Mouse (Mus musculus): ENCODE measurements at regions not wholly inside any gene's neighbourhood (a gene's known extent, or its start where the extent isn't known, plus 50 kb on each side); places are given as distances from the start of the nearest gene placed in this dataset.

GRCm38 (mm10) chr11:64889335-64890020 is 89.4 kb upstream of the Elac2 start:
- 37% methylated on average over 11 of the region's 11 CpGs for WGBS
- Histone ChIP-seq H3K27ac (no peak overlapping the region), H3K4me1 (no peaks in the 10 kb centered on the region), H3K27me3 (peaks cover 44% of the 10 kb centered on the region), H3K36me3 (no peaks in the 10 kb centered on the region), H3K9me3 (no peaks in the 10 kb centered on the region), H3K9ac (no peak overlapping the region), H3K4me2 (replicated peaks) (no peak overlapping the region), H3K4me3 (no peak overlapping the region)
- no peak for ATAC-seq (ENCODE audit: low FRiP score, low read depth)

- no peak for ATAC-seq (ENCODE audit: low FRiP score, low read depth)
- no peak overlapping the region for H3K4me3 ChIP-seq
- 42% methylated on average over 3 of the region's 3 CpGs for WGBS
- peaks cover 54% of the 10 kb centered on the region for H3K27me3 ChIP-seq
- no peaks in the 10 kb centered on the region for H3K4me1 ChIP-seq
- H3K27ac ChIP-seq: no peak overlapping the region
- no peak overlapping the region for H3K9ac ChIP-seq
- no peak overlapping the region for H3K4me2 ChIP-seq (replicated peaks)
- no peaks in the 10 kb centered on the region for H3K36me3 ChIP-seq
- H3K9me3 ChIP-seq: no peaks in the 10 kb centered on the region
Measured at GRCm38 (mm10) chr11:64890776-64891175, 88.1 kb upstream of the Elac2 start.

GRCm38 (mm10) chr11:64895804-64896466 is 82.9 kb upstream of the Elac2 start:
- WGBS: 80% methylated on average over 14 of the region's 14 CpGs
- H3K4me3 ChIP-seq: no peak overlapping the region
- H3K27me3 ChIP-seq: peaks cover 49% of the 10 kb centered on the region
- no peak overlapping the region for H3K27ac ChIP-seq
- H3K4me1 ChIP-seq: peaks cover 23% of the 10 kb centered on the region
- no peak overlapping the region for H3K4me2 ChIP-seq (replicated peaks)
- H3K9ac ChIP-seq: no peak overlapping the region
- no peaks in the 10 kb centered on the region for H3K9me3 ChIP-seq
- no peaks in the 10 kb centered on the region for H3K36me3 ChIP-seq
- ATAC-seq (ENCODE audit: low FRiP score, low read depth): no peak

GRCm38 (mm10) chr11:64898758-64899586 is 79.9 kb upstream of the Elac2 start:
- Histone ChIP-seq H3K9ac (no peak overlapping the region), H3K4me3 (no peak overlapping the region), H3K27ac (0 out of 2 replicates have a peak overlapping the region, but pooled peaks have one; percentile 39), H3K27me3 (peaks cover 71% of the 10 kb centered on the region), H3K4me2 (replicated peaks) (peak overlapping the region; percentile 37), H3K9me3 (no peaks in the 10 kb centered on the region), H3K4me1 (peaks cover 23% of the 10 kb centered on the region), H3K36me3 (no peaks in the 10 kb centered on the region)
- WGBS: 9% methylated on average over 17 of the region's 17 CpGs
- no peak; the same call in 1 of the 2 replicates for ATAC-seq (ENCODE audit: low FRiP score, low read depth)

- H3K9me3 ChIP-seq: no peaks in the 10 kb centered on the region
- no peak overlapping the region for H3K4me3 ChIP-seq
- H3K27ac ChIP-seq: peak overlapping the region; percentile 39; the same call in 1 of the 2 replicates
- peak; percentile 66 for ATAC-seq (ENCODE audit: low FRiP score, low read depth)
- H3K4me2 ChIP-seq (replicated peaks): peak overlapping the region; percentile 37
- peaks cover 73% of the 10 kb centered on the region for H3K27me3 ChIP-seq
- H3K4me1 ChIP-seq: peaks cover 23% of the 10 kb centered on the region
- H3K9ac ChIP-seq: no peak overlapping the region
- 12% methylated on average over 15 of the region's 15 CpGs for WGBS
- no peaks in the 10 kb centered on the region for H3K36me3 ChIP-seq
Measured at GRCm38 (mm10) chr11:64899587-64900278, 79.1 kb upstream of the Elac2 start.

GRCm38 (mm10) chr11:64916783-64917182 is 62.1 kb upstream of the Elac2 start:
- Histone ChIP-seq H3K4me2 (replicated peaks) (no peak overlapping the region), H3K9ac (no peak overlapping the region), H3K4me3 (no peak overlapping the region), H3K27ac (no peak overlapping the region), H3K4me1 (peaks cover 16% of the 10 kb centered on the region), H3K27me3 (peaks cover 31% of the 10 kb centered on the region), H3K9me3 (no peaks in the 10 kb centered on the region), H3K36me3 (no peaks in the 10 kb centered on the region)
- 16% methylated on average over 8 of the region's 8 CpGs for WGBS
- peak; percentile 59 for ATAC-seq (ENCODE audit: low FRiP score, low read depth)

- WGBS: 81% methylated on average over 4 of the region's 4 CpGs
- no peak overlapping the region for H3K9ac ChIP-seq
- no peak overlapping the region for H3K4me3 ChIP-seq
- no peak overlapping the region for H3K4me2 ChIP-seq (replicated peaks)
- H3K36me3 ChIP-seq: no peaks in the 10 kb centered on the region
- H3K4me1 ChIP-seq: peaks cover 21% of the 10 kb centered on the region
- no peaks in the 10 kb centered on the region for H3K9me3 ChIP-seq
- no peak overlapping the region for H3K27ac ChIP-seq
- H3K27me3 ChIP-seq: peaks cover 33% of the 10 kb centered on the region
- ATAC-seq (ENCODE audit: low FRiP score, low read depth): no peak
Measured at GRCm38 (mm10) chr11:64917301-64917700, 61.5 kb upstream of the Elac2 start.

GRCm38 (mm10) chr11:64924989-64925388 is 53.8 kb upstream of the Elac2 start:
- 0 out of 2 replicates have a peak, but pooled peaks cover 2% of the 10 kb centered on the region for H3K9me3 ChIP-seq
- no peak overlapping the region for H3K9ac ChIP-seq
- no peak overlapping the region for H3K4me3 ChIP-seq
- no peak for ATAC-seq (ENCODE audit: low FRiP score, low read depth)
- no peak overlapping the region for H3K27ac ChIP-seq
- no peak overlapping the region for H3K4me2 ChIP-seq (replicated peaks)
- H3K36me3 ChIP-seq: no peaks in the 10 kb centered on the region
- H3K27me3 ChIP-seq: peaks cover 16% of the 10 kb centered on the region; the same call in 1 of the 2 replicates
- WGBS: 78% methylated on average over 2 of the region's 2 CpGs
- H3K4me1 ChIP-seq: peaks cover 13% of the 10 kb centered on the region

GRCm38 (mm10) chr11:64925970-64926369 is 52.9 kb upstream of the Elac2 start:
- ATAC-seq (ENCODE audit: low FRiP score, low read depth): no peak
- 64% methylated on average over 1 of the region's 1 CpGs for WGBS

More at GRCm38 (mm10) chr11:64925970-64926369, 52.9 kb upstream of the Elac2 start:
- H3K4me2 ChIP-seq (replicated peaks): no peak overlapping the region
- H3K4me3 ChIP-seq: no peak overlapping the region
- H3K9ac ChIP-seq: no peak overlapping the region
- peaks cover 14% of the 10 kb centered on the region for H3K4me1 ChIP-seq
- H3K9me3 ChIP-seq: 0 out of 2 replicates have a peak, but pooled peaks cover 2% of the 10 kb centered on the region
- no peaks in the 10 kb centered on the region for H3K36me3 ChIP-seq
- H3K27ac ChIP-seq: no peak overlapping the region
- H3K27me3 ChIP-seq: peaks cover 16% of the 10 kb centered on the region; the same call in 1 of the 2 replicates
